Mouse (Mus musculus) frontal cortex, postnatal 10 days (tissue): Measurements from ENCODE around the gene Serpine1.

Source experiments
- DNase-seq, 2 experiments: peaks; one replicate each; pipeline ENCODE4 v3.0.0; 2022; ENCODE audit warnings: low spot score in 2 of 2, mixed read lengths in 1 of 2

Serpine1 gene

DNA sequence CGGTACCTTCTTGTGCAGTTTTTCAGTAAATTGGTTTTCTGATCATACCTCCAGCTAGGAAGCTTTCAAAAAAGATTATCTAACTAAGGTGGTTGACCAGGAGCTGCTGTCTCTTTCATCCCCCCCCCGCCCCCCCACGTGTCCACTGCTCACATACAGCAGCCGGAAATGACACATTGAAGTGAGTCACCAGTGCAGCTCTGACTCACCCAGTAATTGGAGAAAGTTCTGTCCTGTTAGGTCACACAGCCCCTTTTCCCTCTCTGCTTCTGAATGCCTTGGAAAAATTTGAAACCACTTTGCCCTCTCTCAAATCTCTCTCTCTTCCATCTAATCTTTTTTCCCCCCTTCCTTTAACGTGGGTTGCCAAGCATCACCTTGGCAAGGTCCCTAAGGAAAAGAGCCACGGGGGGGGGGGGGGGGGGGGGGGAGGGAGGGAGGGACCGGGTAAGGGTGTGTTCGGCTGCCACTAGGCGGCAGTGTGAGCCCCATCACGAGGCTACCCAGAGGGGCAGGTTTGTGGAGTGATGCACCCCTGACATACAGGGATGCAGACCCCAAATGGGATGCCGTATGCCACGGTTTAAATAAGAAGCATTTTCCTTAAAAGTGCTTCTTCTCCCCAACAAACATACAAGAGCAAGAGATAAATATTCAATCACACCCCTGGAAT lies 10.1 kb downstream of the Serpine1 start:
- DNase-seq, result no peak

DNA sequence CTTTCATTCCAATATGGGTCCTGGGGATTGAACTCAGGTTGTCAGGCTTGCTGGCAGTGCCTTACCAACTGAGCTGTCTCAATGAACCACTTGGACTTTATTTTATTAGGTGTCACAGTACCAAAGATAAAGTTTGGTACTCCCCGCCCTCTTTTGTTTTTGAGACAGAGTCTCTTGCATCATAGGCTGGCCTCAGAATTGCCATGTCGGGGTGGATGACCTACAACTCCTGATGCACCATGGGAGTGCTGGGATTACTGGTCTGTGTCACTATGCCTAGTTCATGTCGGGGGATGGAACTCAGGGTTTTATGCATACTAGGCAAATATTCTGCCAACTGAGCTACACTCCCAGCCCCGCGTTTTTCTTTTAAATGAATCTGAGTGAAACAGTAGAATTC lies 17.2 kb downstream of the Serpine1 start:
- DNase-seq, result no peak

DNA sequence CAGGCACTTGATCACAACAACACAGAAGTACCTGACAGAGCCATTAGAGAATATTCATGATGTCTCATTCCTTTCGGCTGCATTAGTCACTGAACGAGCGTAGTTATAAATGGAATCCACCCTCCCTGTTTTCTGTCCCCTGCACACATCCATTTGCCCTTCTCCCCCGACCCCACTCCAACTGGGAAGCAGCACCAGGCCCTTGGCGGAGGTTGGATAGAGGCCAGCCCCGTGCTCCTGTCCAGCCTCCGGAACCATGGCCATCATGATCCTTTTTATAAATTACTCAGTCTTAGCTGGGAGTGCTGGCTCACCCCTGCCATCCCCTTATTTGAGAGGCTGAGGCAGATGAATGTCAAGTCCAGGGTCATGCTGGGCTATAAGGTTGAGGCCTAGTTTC lies 17.8 kb downstream of the Serpine1 start:
- no peak for DNase-seq

DNA sequence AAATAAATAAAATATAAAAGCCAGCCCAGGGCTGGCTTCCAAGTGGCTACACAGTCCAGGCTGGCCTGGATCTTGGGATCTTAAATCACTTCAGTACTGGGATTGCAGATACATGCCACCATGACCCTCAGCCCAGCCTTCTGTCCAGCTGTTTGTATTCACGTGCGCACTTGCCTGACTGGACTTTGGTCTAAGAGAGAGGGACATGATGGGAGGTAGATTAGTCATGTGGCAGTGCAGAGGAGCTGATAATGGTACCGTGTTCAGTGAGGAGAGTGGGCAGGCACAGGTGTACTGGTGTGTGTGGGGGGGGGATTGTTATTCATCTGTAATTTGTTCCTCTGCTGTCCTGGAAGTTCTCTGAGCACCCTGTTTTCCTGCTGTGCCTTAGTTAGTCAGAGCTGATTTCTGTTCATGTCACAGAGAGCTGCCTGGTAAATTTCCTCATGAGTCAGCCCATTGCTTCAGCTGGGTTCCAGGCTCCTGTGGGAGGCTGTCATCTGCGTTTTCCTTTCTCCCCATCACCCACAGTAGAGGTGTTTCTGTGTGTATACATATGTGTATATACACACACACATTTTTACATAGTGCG lies 20.1 kb downstream of the Serpine1 start:
- DNase-seq, result no peak

DNA sequence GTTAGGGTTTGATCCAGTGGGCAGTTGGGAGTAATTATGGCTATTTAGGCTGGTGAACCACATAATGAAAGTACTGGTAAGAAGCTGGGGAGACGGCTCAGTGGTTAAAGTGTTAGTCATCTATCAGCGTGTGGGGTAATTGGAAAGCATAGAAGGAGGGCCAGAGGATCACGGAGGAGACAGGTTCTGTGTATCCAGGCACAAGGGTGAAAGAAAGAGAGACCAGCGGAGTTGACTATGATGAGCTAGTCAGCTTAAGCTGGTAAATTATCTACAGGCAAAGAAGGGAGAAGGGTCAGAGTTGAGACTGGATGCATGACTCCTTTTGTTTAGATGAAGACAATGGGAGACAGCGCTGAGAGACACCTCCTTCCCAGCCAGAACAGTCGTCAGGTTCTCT lies 20.9 kb downstream of the Serpine1 start:
- no peak for DNase-seq

DNA sequence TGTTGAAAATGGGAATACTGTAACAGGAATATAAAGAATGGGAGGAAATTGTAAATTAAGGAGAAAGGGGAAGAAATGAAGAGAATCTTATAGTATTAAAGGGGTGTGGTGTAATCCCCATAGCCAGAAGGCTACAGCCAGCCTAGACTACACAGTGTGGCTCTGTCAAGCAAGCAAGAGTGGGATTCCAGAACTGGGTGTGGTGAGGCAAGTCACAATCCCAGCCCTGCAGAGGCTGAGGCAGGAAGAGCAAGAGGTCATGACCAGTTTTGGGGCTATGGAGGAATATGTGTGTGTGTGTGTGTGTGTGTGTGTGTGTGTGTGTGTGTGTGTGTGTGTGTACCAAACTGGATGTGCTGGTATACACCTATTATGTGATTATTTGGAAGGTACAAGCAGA lies 25.1 kb downstream of the Serpine1 start:
- no peak for DNase-seq

DNA sequence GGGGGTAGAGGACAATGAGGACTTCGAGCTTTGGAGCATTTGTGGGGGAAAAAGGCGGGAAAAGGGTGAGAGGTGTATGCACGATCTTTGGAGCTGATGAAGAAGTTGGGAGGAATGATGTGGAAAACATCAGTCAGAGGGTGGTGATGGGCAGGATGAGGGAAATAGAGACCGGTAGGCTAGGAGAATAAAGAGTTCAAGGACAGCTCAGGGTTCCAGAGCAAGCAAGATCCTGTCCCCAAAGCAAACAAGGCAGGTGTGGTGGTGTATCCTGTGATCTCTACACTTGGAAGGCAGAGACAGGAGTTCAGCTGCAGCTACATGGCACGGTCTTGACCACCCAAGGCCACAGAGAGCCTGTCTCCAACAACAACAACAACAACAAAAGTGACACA lies 25.7 kb downstream of the Serpine1 start:
- no peak for DNase-seq

DNA sequence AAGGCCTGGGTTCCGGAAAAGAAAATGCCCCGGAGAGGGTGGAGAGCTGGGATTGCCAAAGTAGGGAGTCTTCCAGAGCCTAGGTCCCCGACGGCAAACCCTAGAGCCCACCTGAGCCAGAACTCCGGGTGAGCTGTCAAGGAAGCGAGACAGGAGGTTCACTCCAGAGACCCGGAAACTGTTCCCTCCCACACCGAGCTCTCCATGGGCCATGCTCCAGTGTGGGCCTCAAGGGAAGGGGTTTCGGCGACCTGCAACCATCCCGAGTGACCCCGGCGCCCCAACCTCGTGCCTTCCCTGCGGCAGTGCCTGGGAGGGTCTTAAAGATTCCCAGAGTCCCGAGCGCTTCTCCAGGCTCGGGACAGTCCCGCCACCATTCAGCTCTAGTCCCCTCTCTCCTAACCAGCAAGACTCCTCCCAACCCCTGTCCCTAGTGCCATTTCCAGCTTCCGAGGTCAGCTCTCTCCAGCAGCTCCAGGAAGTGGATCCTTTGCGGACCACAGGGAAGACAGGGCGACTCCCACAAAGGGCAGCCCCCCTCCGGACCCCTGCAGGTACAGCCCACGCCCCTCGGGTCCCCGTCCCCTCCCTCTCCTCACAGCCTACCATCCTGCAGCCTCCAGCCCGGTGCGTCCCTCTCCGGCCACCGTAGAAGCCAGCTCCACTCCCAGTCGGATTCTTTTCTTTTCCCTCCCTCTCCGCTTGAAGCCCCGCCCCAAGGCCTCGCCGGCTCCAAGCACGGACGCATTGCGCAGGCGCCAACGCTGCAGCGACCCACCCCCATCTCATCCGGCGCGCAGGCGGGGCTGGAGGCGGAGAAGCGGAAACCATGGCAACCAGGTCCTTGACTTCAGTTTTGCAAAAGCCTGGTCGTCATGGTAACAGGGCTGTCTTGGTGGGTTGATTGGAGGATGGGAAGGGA lies 26.4 kb downstream of the Serpine1 start, which contains the start of gene Ap1s1:
Gene Ap1s1 (minus strand): TSS at position 734 of the 922 bp plus-strand sequence.
- peak; percentile 98 for DNase-seq

DNA sequence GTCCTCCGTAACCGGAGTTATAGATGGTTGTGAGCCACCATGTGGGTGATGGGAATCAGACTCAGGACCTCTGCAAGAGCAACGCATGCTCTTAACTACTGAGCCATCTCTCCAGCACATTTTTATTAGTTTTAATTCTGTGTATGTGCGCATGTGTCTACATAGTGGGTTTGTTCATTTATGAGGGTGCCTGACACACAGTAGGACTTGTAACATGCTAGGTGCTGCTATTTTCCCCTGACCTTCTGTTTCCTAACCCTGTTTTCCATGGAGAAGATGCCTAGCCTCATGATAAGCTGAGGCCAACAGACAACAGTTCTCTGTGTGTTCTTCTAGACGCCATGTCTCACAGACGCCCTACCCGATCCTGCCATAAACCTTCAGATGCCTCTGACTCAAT lies 28.1 kb downstream of the Serpine1 start:
- DNase-seq, result no peak

DNA sequence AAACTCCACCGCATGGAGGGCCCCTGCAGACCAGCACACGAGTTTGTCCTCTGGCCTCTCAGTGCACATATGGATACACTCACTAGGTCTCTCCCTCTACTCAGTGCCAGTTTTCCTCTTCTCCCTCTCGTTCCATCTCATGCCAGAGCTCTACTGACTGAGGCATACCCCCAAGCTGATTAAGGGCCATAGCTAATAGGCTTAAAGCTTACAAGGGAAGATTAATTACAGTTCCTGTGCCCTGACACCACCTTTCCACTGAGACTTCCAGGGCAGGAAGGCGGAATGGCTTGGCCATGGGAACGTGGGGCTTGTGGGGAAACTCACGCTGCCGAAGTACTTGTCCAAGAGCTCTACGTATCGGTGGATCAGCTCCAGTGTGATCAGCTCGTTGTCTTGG lies 30.6 kb downstream of the Serpine1 start:
- no peak for DNase-seq

DNA sequence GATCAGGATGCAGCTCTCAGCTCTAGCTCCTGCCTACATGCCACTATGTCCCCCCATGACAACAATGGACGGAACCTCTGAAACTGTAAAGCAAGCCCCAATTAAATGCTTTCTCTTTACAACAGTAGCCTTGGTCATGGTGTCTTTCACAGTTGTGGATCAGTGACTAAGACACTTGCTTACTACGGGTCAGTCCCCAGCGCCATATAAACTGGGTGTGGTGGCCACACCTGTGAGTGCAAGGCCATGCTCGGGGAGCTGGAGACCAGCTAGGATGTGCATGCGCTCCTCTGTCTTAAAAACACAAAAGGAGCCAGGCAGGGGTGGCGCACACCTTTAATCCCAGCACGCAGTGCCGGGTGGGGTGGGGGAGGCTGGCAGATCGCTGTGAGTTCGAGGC lies 32.6 kb downstream of the Serpine1 start:
- DNase-seq, result no peak

DNA sequence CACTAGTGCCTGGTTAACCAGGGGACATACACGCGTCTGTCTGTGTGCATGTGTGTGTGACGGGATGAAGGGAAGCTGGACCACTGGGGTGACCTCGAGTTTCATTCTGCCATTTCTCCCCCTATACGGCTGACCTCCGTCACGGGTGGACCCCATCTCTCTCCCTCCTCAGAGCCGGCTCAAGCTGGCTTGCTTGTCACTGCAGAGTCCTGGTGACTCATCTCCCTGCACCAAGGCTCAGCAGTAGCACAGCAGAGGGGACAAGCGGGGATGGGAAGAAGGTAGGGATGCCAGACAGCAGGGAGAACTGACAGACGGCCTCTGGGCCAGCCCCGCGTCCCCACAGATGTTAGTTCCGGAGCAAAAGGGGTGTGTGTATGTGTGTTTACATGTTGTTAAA lies 35.9 kb downstream of the Serpine1 start:
- DNase-seq, result no peak

DNA sequence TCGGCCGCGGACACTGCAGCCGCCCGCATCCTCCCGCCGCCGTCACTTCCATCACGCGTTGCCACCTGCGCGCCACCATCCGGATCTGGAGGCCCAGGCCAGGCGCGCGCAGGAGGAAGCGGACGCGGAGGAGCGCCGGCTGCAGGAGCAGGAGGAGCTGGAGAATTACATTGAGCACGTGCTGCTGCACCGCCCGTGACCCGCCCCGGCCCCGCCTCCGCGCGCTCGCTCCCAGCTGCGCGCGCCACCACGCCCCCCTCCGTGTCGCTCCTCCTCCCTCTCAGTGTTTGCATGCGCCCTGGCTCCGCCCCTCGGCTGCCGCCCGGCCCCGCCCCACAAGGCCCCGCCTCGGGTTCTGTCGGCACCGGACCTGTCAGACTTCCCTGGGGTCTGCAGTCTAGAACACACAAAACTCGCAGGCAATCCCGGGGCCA lies 39.4 kb downstream of the Serpine1 start:
- DNase-seq, result peak; percentile 72 to 81

DNA sequence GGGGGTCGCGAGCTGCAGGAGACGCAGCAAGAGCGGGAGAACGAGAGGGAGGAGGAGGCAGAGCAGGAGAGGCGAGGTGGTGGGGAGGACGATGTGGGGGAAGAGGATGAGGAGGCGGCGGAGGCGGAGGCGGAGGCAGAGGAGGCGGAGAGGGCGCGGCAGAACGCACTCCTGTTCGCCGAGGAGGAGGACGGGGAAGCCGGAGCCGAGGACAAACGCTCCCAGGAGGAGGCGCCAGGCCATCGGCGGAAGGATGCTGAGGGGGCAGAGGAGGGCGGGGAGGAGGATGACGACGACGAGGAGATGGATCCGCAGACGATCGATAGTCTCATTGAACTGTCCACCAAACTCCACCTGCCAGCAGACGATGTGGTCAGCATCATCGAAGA lies 40.0 kb downstream of the Serpine1 start:
- DNase-seq, result peak in 1 of 2 experiments; percentile 61

DNA sequence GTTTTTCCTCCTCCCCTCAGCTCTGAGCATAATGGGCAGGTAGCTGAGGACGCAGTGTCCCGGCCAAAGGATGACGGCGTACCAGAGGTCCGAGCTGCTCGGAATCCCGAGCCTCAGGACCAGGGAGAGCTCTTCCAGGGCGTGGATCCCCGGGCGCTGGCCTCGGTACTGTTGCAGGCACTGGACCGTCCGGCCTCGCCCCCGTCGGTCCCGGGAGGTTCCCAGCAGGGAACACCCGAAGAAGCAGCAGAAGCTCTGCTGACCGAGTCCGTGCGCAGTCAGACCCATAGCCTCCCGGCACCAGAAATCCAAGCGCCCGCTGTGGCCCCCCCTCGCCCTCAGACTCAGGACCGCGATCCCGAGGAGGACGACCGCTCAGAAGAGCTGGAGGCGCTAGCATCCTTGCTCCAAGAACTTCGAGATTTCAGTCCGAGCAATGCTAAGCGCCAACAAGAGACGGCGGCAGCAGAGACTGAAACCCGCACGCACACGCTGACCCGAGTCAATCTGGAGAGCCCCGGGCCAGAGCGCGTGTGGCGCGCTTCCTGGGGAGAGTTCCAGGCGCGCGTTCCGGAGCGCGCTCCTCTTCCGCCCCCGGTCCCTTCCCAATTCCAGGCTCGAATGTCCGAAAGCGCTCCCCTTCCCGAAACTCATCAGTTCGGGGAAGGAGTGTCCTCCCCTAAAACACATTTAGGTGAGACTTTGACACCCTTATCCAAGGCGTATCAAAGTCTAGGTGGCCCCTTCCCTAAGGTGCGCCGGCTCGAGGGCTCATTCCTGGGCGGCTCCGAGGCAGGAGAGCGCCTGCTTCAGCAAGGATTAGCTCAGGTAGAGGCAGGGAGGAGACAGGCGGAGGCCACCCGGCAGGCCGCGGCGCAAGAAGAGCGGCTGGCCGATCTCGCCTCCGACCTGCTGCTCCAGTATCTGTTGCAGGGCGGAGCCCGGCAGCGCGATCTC lies 40.7 kb downstream of the Serpine1 start:
- DNase-seq, result peak in 1 of 2 experiments; percentile 36

DNA sequence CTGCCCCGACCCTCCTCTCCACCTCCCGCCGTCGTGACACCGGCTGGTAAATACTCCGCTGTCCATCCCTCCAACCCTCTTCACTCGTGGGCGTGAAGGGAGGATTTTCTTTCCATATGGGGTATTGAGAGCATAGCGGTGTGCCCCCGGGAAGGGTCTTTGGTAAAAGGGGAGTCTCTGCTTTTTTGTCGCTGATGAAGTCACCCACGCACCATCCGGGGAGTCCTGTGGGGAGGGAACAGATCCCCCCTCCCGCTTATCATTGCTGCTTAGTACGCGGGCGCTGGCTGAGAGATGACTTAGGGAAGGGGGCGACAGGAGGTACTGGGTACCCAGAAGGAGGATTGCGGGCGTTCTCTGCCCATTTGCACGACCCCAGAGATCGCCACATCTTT lies 41.7 kb downstream of the Serpine1 start:
- peak; percentile 58 to 64 for DNase-seq

DNA sequence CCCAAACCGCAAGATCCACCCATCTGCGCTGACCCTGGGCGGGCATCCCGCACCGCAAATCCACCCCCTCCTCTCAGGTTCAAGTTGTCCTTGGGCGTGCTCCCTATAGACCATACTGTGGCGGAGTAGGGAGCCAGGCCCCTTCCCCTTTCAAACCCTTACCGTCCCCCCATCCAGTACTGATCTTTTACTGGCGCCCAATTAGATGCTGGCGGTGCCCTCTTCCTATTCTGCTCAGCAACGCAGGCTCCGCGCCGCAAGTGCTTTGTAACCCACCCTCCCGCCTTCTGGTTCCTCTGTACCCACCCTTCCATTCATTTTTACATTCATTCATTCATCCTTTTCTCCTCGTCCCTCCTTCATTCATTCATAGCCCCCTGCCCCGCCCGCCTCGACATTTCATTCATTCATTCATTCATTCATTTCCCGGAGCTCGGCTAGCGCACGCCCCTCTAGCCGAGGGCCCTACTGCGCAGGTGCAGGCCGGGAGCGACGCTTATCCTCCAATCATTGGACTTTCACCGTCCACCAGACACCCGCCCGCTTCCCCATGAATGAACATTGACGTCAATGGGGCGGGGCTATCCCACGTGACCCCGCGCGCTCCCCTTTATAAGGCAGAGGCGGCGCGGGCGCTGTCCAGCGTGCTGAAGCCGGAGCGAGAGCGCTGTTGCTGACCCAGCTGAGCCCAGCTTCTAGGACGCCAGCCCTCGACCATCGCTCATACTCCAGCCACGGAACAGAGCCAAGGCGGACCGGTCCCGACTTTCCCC lies 42.2 kb downstream of the Serpine1 start:
- peak; percentile 93 to 95 for DNase-seq

DNA sequence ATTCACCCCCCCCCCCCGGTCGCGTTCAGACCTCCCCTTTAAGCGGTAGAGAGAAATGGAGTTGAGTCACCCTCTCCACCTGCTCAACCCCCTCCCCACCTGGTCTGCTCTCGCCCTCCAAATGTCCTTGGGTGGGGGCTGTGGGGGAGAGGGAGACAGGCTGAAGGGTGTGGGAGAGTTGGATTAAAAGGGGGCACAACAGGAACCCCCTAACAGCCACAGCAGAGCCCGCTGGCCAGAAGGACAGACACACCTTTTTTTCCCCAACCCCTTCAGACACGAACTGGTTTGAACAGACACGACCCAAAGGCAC lies 42.8 kb downstream of the Serpine1 start:
- no peak for DNase-seq

DNA sequence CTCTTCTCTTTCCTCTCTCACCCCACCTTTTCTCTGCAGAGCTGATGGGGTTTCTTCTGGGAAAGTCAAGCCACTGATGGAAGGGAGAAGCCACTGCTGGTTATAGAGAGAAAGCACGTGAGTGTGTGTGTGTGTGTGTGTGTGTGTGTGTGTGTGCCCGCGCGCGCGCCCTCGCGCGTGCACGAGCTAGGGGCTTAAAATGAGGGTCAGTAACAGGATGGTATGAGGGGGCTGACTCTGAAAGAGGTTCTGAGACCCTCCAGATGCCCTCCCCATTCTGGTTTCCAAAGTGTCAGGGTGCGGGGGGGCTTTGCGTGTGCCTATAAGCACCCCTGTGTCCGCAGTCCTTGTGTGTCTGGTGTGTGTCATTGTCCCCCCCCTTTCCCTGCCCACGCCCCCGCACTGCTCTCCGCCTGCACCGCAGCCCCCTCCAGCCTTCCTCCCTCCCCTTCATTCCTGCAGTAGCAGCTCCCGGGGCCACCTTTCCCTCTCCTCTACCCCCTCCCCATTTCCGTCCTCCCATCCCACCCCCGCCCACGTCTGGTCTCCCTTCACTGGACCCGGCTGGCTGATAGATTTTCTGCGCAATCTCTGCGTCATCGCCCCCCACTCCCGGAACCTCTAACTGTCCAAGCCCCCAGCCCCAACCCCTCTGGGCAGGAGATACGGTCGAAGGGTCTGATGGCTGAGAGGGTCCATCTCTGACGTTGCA lies 43.4 kb downstream of the Serpine1 start:
- DNase-seq, result no peak

DNA sequence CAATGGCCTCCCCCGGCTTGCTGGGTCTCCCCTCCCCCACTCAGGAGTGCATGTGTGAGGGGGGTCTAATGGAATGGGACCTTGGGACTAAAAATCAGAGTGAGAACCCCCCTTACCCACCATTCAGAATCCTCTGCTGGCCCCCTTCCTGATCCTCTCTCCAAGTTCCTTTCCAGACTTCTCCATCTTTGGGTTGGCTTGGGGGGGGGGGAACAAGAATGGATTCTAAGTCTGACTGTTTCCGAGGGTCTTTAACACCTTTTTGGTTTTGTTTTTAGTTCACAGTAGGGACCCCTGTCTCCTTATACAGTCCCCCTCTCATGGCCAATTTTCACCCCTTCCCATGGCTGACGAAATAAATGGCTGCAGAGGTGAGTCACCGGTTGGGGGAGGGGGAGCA lies 46.0 kb downstream of the Serpine1 start, which contains the start of gene Vgf:
Gene Vgf (plus strand): TSS at position 301 of the 400 bp plus-strand sequence.
- no peak for DNase-seq
